Mouse (Mus musculus) kidney, postnatal 0 days (tissue): ENCODE data around the gene Olfr1122. TPM values are rescaled to one million over a fixed set of nuclear protein-coding genes. Genes with fewer than 3 reads are reported as not detected.
"Not testable (repeated sequence)": the region's sequence is repeated elsewhere in the genome, so short reads cannot be mapped to it uniquely, and the experiment has no call there.

ENCODE experiments used
- ATAC-seq: fragments of 200-750 bp; cut with Nextera tagmentation; replicated peaks from 2 replicates; pipeline ENCODE4 v1.8.0; 2017; ENCODE audit warnings: low read depth, moderate number of reproducible peaks, moderate TSS enrichment, moderate library complexity; ENCODE audit not compliant: low FRiP score
- DNase-seq: peaks from one replicate; pipeline ENCODE4 v3.0.0-alpha.2; 2016; ENCODE audit warnings: low spot score
- H3K27ac ChIP-seq: fragments of 300-500 bp; sonication (generic); 2 replicates; pipeline ENCODE4 v1.5.1; 2014; ENCODE audit warnings: mild to moderate bottlenecking
- H3K27me3 ChIP-seq: fragments of 300-500 bp; sonication (generic); 2 replicates; pipeline ENCODE4 v1.6.1; 2014; ENCODE audit warnings: low read length, mixed read lengths; ENCODE audit not compliant: insufficient read depth
- H3K36me3 ChIP-seq: fragments of 300-500 bp; sonication (generic); 2 replicates; pipeline ENCODE4 v1.6.1; 2014; ENCODE audit warnings: low read length, mixed read lengths; ENCODE audit not compliant: insufficient read depth
- H3K4me1 ChIP-seq: fragments of 300-500 bp; sonication (generic); replicated peaks from 2 replicates; pipeline ENCODE4 v1.6.1; 2014; ENCODE audit warnings: antibody characterized with exemption, low read length, mixed read lengths; ENCODE audit not compliant: insufficient read depth
- H3K4me2 ChIP-seq: fragments of 300-500 bp; sonication (generic); 2 replicates; pipeline ENCODE4 v1.6.1; 2014; ENCODE audit warnings: mild to moderate bottlenecking, low read length, moderate library complexity, mixed read lengths
- H3K4me3 ChIP-seq: fragments of 300-500 bp; sonication (generic); replicated peaks from 2 replicates; pipeline ENCODE4 v1.5.1; 2014; ENCODE audit warnings: low read depth, low read length
- H3K9ac ChIP-seq: fragments of 300-500 bp; sonication (generic); 2 replicates; pipeline ENCODE4 v1.6.1; 2014; ENCODE audit warnings: low read depth, low read length
- H3K9me3 ChIP-seq: fragments of 300-500 bp; sonication (generic); replicated peaks from 2 replicates; pipeline ENCODE4 v1.6.1; 2016; ENCODE audit warnings: low read length, inconsistent platforms, mixed read lengths
- CTCF ChIP-seq: IDR thresholded peaks from 2 replicates; pipeline ENCODE4 v1.5.1; 2016; ENCODE audit warnings: antibody characterized with exemption, low read depth, mild to moderate bottlenecking, moderate library complexity
- WGBS: fragments of 180-500 bp; shearing (Covaris S2); extraction: QIAGEN DNeasy Blood & Tissue Kit; methylation state at CpG from one replicate; pipeline ENCODE4 v1.1.7; 2014; 5-methylcytosine and 5-hydroxymethylcytosine counted together
- polyA plus RNA-seq: library from polyadenylated mRNA; unstranded; fragments of >200 nt; fragmentation: Nextera tagmentation; extraction: Ambion mirVana; gene quantifications from 2 replicates; pipeline ENCODE4 v1.2.1, GENCODE M21; 2015

Olfr1122 gene
- polyA plus RNA-seq: not detected in 2 replicates

GRCm38 (mm10) chr2:87385549-87385948 is at the start of gene Olfr1122:
Gene Olfr1122, plus strand, starts transcription at chr2:87385849.
- Histone ChIP-seq H3K36me3 (no peaks in the 10 kb centered on the region), H3K4me1 (no peaks in the 10 kb centered on the region), H3K4me2 (no peak within 1 kb of the TSS), H3K27ac (no peak within 1 kb of the TSS), H3K27me3 (no peaks in the 10 kb centered on the region), H3K4me3 (no peak within 1 kb of the TSS), H3K9me3 (no peaks in the 10 kb centered on the region), H3K9ac (no peak within 1 kb of the TSS)
- no peak for DNase-seq
- TF ChIP-seq CTCF: no peak
- no peak for ATAC-seq
- WGBS: 85% methylated on average over 2 of the region's 2 CpGs

DNA sequence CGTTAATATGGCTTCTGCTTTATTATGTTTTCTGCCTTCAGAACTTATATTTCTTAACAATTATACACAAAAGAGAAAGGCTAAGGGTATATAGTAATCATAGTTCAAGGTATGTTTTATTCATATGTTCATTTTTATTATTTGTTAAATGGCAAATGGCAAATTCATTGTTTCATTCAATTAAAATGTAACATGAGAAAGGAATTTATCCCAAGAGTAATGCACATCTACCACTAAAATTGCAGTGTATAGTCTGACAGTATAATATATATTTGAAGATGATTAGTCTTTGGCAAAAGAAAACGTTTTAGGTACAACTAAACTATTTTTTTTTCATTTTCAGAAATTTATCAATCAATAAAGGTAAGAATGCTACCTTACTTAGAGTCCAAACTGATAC is 31.1 kb upstream of the Olfr1122 start, which contains the start of gene Olfr1120:
TSS of gene Olfr1120 (plus strand) at position 301 of the 400 bp plus-strand sequence.
- no peaks in the 10 kb centered on the region for H3K36me3 ChIP-seq
- H3K9ac ChIP-seq: no peak within 1 kb of the TSS
- no peak for DNase-seq
- H3K4me2 ChIP-seq: no peak within 1 kb of the TSS
- 51% methylated on average over 2 of the region's 2 CpGs for WGBS
- H3K27me3 ChIP-seq: no peaks in the 10 kb centered on the region
- no peak for TF ChIP-seq CTCF
- no peaks in the 10 kb centered on the region for H3K9me3 ChIP-seq
- H3K4me1 ChIP-seq: no peaks in the 10 kb centered on the region
- no peak for ATAC-seq
- H3K27ac ChIP-seq: no peak within 1 kb of the TSS
- H3K4me3 ChIP-seq: no peak within 1 kb of the TSS

DNA sequence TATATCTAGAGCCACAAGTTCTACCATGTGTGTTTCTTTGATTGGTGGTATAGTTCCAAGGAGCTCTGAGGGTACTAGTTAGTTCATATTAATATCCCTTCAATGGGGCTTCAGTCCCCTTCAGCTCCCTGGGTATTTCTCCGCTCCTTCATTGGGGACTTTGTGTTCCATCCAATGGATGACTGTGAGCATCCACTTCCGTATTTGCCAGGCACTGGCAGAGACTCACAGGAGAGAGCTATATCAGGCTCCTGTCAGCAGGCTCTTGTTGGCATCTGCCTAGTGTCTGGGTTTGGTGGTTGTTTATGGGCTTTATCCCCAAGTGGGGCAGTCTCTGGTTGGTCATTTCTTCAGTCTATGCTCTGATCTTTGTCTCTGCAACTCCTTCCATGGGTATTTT is 25.5 kb upstream of the Olfr1122 start:
- 83% methylated on average over 2 of the region's 2 CpGs for WGBS

GRCm38 (mm10) chr2:87369595-87369994 is 16.1 kb upstream of the Olfr1122 start, which contains the start of gene Olfr1121:
Gene Olfr1121, plus strand, starts transcription at chr2:87369895.
- 27% methylated on average over 1 of the region's 1 CpGs for WGBS
- Histone ChIP-seq H3K27ac (no peak within 1 kb of the TSS), H3K9ac (no peak within 1 kb of the TSS), H3K36me3 (no peaks in the 10 kb centered on the region), H3K9me3 (no peaks in the 10 kb centered on the region), H3K4me3 (no peak within 1 kb of the TSS), H3K4me1 (no peaks in the 10 kb centered on the region), H3K4me2 (no peak within 1 kb of the TSS), H3K27me3 (no peaks in the 10 kb centered on the region)
- ATAC-seq: no peak
- TF ChIP-seq CTCF: no peak
- DNase-seq: no peak

More for the DNA sequence above, 25.5 kb upstream of the Olfr1122 start:
- not testable (repeated sequence) for ATAC-seq, H3K4me3 ChIP-seq, DNase-seq, H3K27me3 ChIP-seq, H3K36me3 ChIP-seq, H3K4me2 ChIP-seq, H3K9ac ChIP-seq, H3K4me1 ChIP-seq, H3K9me3 ChIP-seq, H3K27ac ChIP-seq

DNA sequence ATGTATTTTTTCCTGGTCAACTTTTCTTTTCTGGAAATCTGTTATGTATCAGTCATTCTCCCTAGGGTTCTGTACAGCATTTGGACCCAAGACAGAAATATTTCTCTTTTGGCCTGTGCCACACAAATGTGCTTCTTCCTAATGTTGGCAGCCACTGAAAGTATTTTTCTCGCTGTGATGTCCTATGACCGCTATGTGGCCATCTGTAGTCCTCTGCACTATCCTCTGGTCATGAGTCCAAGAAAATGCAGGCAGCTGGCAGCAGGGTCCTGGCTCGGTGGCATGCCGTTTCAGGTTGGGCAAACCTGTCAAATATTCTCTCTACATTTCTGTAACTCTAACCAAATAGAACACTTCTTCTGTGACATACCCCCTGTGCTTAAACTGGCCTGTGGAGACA is 13.9 kb upstream of the Olfr1122 start:
- Histone ChIP-seq H3K9ac (no peak overlapping the region), H3K4me2 (no peak overlapping the region), H3K27me3 (no peaks in the 10 kb centered on the region), H3K27ac (no peak overlapping the region), H3K4me1 (no peaks in the 10 kb centered on the region), H3K36me3 (no peaks in the 10 kb centered on the region), H3K4me3 (no peak overlapping the region), H3K9me3 (no peaks in the 10 kb centered on the region)
- ATAC-seq (no peak), DNase-seq (no peak)
- TF ChIP-seq CTCF: no peak
- 87% methylated on average over 4 of the region's 4 CpGs for WGBS

- Histone ChIP-seq H3K4me1 (no peaks in the 10 kb centered on the region), H3K36me3 (no peaks in the 10 kb centered on the region), H3K27ac (no peak overlapping the region), H3K9me3 (no peaks in the 10 kb centered on the region), H3K9ac (no peak overlapping the region), H3K27me3 (no peaks in the 10 kb centered on the region), H3K4me3 (no peak overlapping the region), H3K4me2 (no peak overlapping the region)
- ATAC-seq: no peak
- DNase-seq: no peak
- no peak for TF ChIP-seq CTCF
- 83% methylated on average over 2 of the region's 2 CpGs for WGBS
These were observed 1.7 kb upstream of the Olfr1122 start for GRCm38 (mm10) chr2:87383935-87384334.

DNA sequence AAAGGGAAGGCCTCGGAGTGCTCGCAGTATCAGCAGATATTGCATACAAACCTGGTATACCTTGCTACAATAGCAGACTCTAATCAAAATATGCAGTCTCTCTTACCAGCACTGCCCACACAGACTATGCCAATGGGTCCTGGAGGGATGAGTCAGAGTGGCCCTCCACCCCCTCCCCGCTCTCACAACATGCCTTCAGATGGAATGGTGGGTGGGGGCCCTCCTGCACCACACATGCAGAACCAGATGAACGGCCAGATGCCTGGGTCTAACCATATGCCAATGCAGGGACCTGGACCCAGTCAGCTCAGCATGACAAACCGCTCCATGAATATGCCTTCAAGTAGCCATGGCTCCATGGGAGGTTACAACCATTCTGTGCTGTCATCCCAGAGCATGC is 8.0 kb downstream of the Olfr1122 start:
- not testable (repeated sequence) for DNase-seq, ATAC-seq, H3K4me1 ChIP-seq, H3K9me3 ChIP-seq, H3K36me3 ChIP-seq, H3K4me3 ChIP-seq, H3K27me3 ChIP-seq, H3K27ac ChIP-seq, H3K9ac ChIP-seq, H3K4me2 ChIP-seq
- WGBS: 83% methylated on average over 5 of the region's 5 CpGs

GRCm38 (mm10) chr2:87394686-87395085 is 9.0 kb downstream of the Olfr1122 start:
- not testable (repeated sequence) for ATAC-seq, H3K27me3 ChIP-seq, H3K36me3 ChIP-seq, H3K4me2 ChIP-seq, H3K4me3 ChIP-seq, H3K9ac ChIP-seq, H3K4me1 ChIP-seq, H3K27ac ChIP-seq, H3K9me3 ChIP-seq, DNase-seq
- WGBS: 70% methylated on average over 7 of the region's 7 CpGs
